Mouse (Mus musculus) left cerebral cortex, postnatal 10 days (tissue): ENCODE results near the gene Cpeb2. TPM values are rescaled to one million over a fixed set of nuclear protein-coding genes. Genes with fewer than 3 reads are reported as not detected.

Source experiments
- DNase-seq, 2 experiments: peaks; one replicate each; pipeline ENCODE4 v3.0.0; 2021 to 2022; ENCODE audit warnings: low spot score in 2 of 2, mixed read lengths in 1 of 2; ENCODE audit errors: extremely low spot score in 1 of 2
- intact Hi-C: fragments of 180-260 bp; cut with DNase I; formaldehyde crosslinking; loops from one replicate; pipeline ENCODE4 v1.15.1; 2025
- total RNA-seq, 2 experiments: library from RNA; stranded (reverse); gene quantifications; 2 replicates each; pipeline ENCODE4 v1.2.3; 2021

Gene Cpeb2
- 10 to 100 TPM; 61.9 to 66.7 TPM for total RNA-seq

DNA sequence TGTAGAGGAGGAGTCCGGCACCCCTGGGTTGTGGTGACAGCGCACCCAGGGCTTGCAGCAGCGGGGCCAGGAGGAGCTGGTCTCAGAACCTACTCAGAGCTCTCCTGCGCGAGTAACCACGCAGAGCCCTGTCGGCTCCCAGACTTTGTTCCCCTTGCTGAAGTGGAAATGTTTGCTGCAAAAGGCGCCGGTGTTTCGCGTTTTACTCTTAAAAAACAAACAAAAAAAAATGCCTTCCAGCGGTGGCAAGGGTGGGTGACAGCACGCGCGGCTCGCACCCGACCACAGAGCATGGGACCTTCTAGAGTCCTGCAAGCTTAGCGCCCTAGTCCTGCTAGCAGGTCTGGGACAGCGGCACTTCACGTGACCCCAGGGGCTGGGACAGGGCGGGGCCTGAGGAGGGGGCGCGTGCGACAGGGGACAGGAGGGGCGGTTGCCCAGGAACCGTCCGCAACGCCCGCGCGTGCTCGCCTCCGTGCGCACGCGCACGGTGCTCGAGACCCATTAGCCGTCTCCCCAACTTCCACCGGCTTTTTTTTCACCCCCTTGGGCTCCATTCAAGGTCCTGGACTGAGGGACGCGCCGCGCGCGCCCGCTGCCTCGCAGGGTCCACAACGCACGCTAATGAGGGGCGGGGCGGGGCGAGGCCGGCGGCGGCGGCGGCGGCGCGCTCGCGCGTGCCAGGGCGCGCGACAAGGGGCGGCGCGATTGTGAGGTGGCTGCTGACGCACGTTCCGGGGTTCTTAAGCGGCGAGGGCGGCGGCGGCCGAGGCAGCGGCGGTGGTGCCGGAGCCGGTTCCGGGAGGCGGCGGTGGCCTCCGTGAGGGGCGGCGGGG is at the start of gene Cpeb2:
TSS of gene Cpeb2 (plus strand) at position 691 of the 836 bp plus-strand sequence.
- intact Hi-C loops: loop anchor here (5.0 to 10.0 kb wide), 4 partner anchors 125 to 1058 kb away; no protein-coding TSS in a partner anchor

DNA sequence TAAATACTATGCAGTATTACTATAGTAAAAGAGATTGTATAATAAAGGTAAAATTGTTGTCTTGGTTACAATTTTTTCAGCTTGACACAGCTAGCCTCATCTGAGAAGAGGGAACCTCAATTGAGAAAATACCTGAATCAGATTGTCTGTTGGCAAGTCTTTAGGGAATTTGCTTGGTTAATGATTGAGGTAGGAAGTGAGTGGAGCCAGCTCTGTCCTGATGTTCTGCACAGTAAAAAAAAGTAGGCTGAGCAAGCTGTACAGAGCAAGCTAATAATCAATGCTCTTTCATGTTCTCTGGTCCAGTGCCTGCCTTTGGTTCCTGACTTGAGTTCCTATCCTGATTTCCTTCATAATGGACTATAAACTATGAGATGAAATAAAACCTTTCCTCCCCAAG is 49.4 kb upstream of the Cpeb2 start:
- DNase-seq: no peak
- intact Hi-C loops: no loop called here

More for the DNA sequence above, at the start of gene Cpeb2:
- DNase-seq: peak; percentile 92 to 97

DNA sequence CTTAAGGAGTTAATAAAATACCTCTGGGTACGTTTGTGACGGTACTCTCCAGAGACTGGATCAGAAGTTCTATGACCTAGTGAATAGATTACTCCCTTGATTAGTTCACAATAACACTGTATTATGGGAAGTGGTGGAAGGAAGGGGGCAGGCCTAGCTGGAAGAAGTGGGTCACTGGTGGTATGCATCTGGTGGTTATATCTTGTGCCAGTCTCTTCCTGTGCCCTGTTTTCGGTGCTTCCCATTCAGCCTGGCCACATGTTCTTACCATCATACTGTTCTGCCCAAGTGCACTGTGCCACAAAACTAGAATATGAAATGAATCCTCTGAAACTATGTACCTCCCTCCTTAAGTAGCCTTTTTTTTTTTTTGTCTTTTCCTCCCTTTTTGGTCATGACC is 48.1 kb upstream of the Cpeb2 start:
- no peak for DNase-seq
- intact Hi-C loops: no loop called here

DNA sequence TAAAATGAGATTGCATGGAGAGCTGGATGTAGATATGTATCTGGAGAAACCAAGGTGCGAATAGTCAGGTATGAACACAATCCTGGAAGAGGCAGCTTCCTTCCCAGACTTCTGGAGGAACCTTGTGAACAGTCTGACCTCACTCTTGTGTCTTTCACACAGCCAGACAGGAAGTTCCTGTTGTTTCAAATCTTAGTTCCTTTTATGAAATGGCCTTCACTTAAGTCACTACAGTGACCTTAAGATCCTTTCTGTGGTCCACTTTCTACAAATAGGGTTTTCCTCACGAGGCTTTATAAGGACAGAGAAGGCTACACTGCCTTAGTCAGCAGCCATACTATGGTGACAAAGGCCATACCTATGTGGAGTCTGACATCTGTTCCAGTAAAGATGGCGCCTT is 47.5 kb upstream of the Cpeb2 start:
- intact Hi-C loops: no loop called here
- DNase-seq: no peak

DNA sequence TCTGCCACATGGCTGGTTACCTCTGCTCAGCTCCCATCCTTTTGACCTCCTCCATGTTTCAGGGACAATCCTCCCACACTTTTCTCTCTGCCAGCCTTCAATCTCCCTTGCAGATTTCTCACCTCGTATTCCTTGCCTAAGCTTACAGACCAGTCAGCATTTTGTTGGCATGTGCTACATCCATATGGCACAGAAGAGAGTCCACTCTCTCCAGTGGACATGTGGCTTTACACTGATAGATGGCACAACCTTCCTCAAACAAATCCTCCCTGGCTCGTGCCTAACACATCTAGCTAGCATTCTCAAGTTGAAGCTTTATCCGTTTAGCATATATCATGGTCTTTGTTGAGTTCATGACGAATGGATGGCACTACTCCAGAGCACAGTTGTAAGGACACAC is 32.3 kb upstream of the Cpeb2 start:
- intact Hi-C loops: no loop called here
- no peak for DNase-seq

DNA sequence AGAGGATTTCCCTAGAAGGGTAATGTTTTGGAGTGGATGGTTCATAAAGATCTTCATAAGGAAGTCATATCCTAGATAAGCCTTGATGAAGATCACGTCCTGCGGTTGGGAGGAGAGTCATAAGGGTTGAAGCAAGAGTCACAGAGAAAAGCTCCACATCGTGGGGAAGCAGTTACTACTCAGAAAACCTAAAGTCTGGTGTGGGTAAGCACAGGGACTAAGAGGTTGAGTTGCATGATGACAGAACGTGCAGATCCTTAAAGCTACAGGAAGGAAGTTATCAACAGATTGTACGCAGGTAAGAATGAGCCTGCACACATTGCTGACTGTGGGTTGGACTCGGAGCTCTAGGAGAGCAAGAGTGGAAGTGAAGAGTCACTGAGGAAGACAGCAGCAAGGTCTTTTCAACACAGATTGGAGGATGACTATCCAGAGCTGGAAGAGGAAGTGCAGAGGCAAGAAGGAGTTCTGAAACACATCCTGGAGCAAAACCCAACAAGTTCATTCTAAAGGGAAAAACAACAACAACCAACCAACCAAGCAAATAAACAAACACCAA is 26.4 kb upstream of the Cpeb2 start:
- DNase-seq: no peak
- intact Hi-C loops: no loop called here

DNA sequence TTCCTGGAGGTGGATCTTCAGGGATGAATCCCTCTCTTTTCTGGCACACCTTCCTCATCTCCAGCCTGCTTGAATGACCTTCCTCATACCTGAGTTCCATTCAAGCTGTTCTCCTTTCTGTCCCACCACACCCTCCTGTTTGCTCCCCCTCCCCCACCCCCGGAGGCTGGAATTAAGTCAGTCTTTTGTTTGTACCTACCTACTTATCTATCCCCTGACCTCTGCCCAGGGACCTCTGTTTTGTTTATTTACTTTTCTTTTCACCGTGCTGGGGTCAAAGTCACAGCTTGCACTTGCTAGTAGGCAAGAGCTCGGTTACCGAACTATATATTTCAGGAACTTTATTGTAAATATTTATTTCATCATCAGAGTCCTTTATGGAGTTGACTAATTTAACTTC is 15.5 kb upstream of the Cpeb2 start:
- no peak for DNase-seq
- intact Hi-C loops: no loop called here

DNA sequence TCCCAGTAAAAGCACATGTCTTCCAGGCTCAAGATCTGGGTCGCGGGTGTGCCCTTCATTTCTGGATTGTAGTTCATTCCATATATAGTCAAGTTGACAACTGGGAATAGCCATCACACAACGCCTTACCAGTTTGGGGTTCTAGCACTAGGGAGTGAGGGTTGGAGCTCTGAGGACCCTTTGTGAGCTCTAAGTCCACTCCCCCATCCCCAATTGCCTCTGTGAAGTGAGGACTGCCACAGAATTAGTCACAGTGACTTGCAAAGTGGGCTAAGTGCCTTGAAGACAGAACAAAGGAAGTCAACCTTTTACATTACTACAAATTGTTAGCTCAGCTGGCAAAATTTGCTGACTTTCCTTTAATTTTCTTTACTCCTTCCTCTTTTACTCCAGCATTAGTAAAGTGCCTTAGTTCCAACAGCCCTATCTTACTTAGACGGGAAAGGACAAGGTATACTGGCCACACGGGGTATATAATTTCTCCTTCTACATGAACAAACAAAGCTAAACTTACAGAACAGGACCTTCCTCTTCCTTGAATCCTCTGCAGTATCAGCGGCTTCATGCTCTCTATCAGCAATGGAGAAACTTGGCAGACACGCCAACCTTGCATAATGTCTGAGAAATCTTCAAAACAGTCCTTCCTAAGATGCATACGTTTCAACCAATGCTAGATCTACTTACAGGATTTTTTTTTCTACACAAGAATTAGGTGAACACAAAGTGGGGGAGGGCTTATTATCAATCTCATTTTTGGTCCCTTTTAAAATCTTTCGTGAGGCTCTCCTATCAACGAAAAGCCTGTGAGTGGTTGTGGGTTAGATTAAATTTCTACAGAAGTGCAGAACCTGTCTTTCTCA is 14.8 kb upstream of the Cpeb2 start:
- intact Hi-C loops: no loop called here
- no peak for DNase-seq

DNA sequence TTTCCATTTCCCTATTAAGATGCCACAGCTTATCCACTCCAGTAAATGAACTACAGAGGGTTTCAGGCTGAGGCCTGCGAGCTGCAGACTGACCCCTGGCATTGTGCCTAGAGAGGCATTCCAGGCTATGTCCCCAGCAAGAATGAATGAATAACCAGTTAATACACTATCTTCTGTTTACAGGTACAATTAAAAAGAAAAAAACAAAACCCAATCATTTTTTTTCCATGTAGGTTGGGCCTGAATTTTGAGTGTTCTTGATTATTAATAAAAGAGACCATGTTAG is 14.2 kb upstream of the Cpeb2 start:
- DNase-seq: peak in 1 of 2 experiments; percentile 19
- intact Hi-C loops: no loop called here

DNA sequence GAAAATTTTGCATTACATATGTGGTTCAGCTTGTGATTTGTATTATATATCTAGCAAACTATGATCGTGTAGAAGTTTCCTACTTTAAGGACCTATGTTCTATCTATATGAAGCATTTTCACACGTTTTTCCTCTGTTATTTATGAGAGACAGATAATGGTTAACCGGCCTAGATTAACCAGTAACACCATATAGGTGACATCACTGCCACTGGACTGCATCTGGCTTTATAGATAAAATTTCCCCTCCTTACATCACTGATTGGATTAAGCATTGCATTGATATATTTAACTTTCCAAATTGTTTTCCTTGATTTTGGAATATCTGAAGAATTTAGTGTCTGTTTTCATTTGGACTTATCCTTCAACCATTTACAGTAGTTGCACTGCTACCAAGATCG is 9.6 kb upstream of the Cpeb2 start:
- no peak for DNase-seq
- intact Hi-C loops: no loop called here

DNA sequence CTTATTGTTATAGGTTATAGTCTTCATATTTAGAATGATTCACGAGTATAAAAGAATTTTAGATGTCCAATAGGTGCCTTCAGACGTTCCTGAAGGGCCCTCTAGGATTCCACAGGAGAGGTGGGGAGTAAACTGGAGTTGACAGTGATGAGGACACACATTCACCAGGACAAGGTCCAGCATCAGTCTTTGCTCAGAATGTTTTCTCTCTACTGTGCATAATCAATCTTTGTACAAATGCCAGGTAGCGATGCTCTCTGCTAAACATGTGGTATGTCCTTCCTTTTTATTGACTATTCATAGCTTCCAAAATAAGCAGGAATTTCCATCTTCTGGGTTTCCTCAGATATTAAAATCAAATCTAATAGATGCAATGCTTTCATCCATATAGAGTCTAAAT is 8.7 kb upstream of the Cpeb2 start:
- DNase-seq: no peak
- intact Hi-C loops: no loop called here

DNA sequence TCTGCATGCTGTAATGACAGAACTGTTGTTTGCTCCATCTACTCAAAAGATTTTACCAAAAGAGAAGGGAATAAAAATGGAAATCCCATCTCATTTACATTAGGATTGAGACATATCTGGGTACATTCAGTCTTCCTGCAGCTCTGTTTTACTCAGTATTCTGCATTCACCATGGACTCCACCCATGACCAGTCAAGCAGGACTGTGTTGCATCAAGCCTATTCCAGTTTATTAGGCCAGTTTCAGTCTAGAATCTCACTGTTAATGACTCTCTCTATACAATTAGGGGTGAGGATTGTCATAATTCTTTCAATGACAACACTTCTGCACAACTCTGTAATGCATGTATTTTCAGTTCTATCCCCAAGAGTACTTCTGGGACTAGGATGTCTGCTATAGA is 6.8 kb upstream of the Cpeb2 start:
- DNase-seq: no peak

DNA sequence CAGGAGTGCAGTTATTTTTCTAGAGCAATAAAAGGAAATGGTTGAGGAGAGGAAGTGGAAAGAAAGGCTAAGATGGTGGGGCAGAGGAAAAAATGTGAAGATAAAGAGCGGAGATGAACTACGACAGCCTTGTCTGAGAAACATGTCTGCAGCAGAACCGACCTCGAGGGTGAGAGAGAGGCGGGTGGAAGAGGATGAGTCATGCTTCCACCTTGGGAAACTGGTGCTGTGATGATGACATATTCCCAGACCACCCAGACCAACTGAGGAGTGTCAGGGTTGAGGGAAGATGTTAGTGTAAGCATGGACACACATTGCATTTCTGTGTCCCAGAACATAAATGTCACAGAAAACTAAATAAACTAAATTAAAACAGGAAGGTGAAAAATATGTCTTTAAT is 5.4 kb upstream of the Cpeb2 start:
- intact Hi-C loops: no loop called here
- DNase-seq: no peak

More for the DNA sequence above, 6.8 kb upstream of the Cpeb2 start:
- intact Hi-C loops: no loop called here

DNA sequence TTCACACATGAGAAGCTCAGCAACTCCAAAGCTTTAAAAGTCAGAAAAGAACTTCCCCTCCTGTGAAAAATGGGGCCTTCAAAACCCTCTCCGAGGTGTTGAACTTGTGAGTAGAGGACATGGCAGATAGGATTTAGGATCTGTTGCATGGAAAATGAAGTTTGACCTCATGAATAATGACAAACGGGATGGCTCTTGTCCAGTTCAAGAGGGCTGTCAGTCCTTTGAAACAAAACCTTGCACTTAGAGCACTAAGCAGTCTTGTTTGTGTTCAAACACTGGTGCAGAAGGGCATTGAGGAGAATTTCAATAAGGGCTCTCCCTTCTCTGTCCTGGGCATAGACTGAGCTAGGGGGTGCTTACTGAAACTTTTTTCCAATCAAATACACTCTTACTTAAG is 1.9 kb upstream of the Cpeb2 start:
- no peak for DNase-seq
- intact Hi-C loops: loop anchor here (5.0 to 10.0 kb wide), 4 partner anchors 124 to 1056 kb away; no protein-coding TSS in a partner anchor

DNA sequence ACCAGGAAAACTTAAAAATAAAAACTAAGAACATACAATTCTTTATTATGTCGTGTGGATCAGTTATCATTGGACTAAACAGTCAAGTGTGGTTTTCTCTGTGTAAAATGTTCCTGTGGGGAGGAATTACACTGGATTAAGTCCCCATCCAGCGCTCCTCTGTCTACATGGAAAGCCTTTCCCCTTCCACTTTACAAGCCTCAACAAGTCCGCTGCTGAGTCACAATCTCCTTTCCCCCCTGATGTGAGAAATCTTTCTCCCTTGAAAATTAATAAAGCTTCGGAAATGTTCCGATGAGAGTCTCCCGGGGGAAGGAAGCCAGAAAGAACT is 856 bp upstream of the Cpeb2 start:
- intact Hi-C loops: loop anchor here (5.0 to 10.0 kb wide), 4 partner anchors 125 to 1057 kb away; no protein-coding TSS in a partner anchor
- DNase-seq: no peak

DNA sequence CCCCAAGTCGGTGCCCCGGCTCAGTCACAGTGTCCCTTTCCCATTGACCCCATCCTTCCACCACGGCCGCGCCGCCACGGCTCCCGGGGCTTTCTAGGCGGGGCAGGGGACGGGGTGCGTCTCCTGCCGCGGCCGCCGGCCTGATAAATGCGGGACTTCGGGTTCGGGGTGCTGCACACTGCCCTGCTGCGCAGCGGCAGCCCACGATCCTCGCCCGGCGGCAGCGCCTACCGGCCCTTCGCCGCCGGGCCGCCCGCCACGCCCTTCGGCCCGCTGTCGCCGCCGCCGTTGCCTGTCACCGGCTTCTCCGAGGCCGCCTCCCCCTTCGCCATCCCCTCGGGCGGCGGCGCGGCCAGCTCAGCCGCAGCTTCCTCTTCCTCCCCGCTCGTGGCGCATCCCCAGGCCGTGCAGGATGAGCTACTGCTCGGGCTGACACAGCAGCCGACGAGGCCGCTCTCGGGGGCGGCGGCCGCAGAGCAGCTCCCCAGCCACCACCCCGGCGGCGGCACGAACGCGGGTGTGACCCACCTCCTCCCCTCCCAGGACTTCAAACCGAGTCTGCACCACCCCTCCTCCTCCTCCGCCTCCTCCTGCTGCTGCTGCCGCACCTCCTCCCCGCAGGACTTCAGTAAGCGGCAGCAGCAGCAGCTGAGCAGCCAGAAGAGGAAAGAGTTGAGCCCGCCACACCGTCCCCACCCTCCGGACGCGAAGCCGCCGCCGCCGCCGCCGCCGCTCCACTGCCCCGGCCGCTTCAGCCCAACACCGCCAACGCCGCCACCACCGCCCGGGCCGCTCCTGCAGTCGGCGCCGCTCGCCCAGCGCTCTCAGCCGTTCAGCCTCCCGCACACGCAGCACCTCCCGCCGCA is 579 bp downstream of the Cpeb2 start:
- intact Hi-C loops: loop anchor here (5.0 to 10.0 kb wide), 4 partner anchors 126 to 1059 kb away; no protein-coding TSS in a partner anchor
- DNase-seq: peak; percentile 78 to 90

DNA sequence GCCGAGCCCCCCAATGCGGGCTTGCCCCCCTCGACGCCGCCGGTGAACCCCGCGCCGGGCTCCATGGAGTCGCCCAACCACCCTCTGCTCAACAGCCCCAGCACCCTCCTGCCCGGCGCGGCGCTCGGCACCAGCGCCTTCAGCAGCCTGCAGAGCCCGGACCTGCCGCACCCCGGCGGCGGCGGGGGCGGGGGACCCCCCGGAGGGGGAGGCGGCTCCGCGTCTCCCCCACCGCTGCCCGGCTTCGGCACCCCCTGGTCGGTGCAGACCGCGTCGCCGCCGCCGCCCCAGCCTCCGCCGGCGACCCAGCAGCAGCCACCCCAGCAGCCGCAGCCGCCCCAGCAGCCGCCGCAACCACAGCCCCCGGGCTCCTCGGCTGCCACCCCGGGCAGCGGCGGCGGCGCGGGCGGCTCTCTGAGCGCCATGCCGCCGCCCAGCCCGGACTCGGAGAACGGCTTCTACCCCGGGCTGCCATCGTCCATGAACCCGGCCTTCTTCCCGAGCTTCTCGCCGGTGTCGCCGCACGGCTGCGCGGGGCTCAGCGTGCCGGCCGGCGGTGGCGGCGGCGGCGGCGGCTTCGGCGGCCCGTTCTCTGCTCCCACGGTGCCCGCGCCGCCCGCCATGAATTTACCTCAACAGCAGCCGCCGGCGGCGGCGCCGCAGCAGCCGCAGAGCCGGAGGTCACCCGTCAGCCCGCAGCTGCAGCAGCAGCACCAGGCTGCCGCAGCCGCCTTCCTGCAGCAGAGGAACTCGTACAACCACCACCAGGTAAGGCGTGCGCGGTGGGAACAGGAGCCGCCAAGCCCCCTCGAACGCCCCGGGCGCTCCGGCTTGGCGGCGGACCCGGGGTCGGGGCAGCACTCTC is 1.6 kb downstream of the Cpeb2 start:
- intact Hi-C loops: loop anchor here (5.0 to 10.0 kb wide), 5 partner anchors 127 to 1347 kb away; no protein-coding TSS in a partner anchor
- DNase-seq: peak in 1 of 2 experiments; percentile 77
